Mouse (Mus musculus): ENCODE data around the gene Zmiz1.
A peak's percentile ranks its signal among the peaks of the same experiment; 100 is the strongest.

Gene Zmiz1

GRCm38 (mm10) chr14:25454066-25454760 is 4.8 kb upstream of the Zmiz1 start:
- no peak for DNase-seq (ENCODE audit: low read depth, low spot score)

GRCm38 (mm10) chr14:25456666-25457433 is 2.1 kb upstream of the Zmiz1 start:
- no peak for DNase-seq (ENCODE audit: low read depth, low spot score)

GRCm38 (mm10) chr14:25457434-25457957 is 1.5 kb upstream of the Zmiz1 start:
- DNase-seq (ENCODE audit: low read depth, low spot score) = peak; percentile 99

- DNase-seq (ENCODE audit: low read depth, low spot score) = no peak
These were observed 622 bp upstream of the Zmiz1 start for GRCm38 (mm10) chr14:25458111-25459015.

GRCm38 (mm10) chr14:25459394-25459997 is 511 bp downstream of the Zmiz1 start:
- DNase-seq (ENCODE audit: low read depth, low spot score) = no peak

- DNase-seq (ENCODE audit: low read depth, low spot score) = peak; percentile 61
These were observed 1.2 kb downstream of the Zmiz1 start for GRCm38 (mm10) chr14:25459998-25460800.

GRCm38 (mm10) chr14:25460801-25461675 is 2.1 kb downstream of the Zmiz1 start:
- peak; percentile 57 for DNase-seq (ENCODE audit: low read depth, low spot score)

- DNase-seq (ENCODE audit: low read depth, low spot score) = no peak
These were observed 2.8 kb downstream of the Zmiz1 start for GRCm38 (mm10) chr14:25461676-25462385.

GRCm38 (mm10) chr14:25462975-25463374 is 4.0 kb downstream of the Zmiz1 start:
- no peak for DNase-seq (ENCODE audit: low read depth, low spot score)

GRCm38 (mm10) chr14:25463919-25464318 is 4.9 kb downstream of the Zmiz1 start:
- no peak for DNase-seq (ENCODE audit: low read depth, low spot score)

- DNase-seq (ENCODE audit: low read depth, low spot score) = no peak
These were observed 5.8 kb downstream of the Zmiz1 start for GRCm38 (mm10) chr14:25464611-25465307.

- DNase-seq (ENCODE audit: low read depth, low spot score) = no peak
These were observed 7.4 kb downstream of the Zmiz1 start for GRCm38 (mm10) chr14:25466361-25466760.

- DNase-seq (ENCODE audit: low read depth, low spot score) = no peak
These were observed 9.1 kb downstream of the Zmiz1 start for GRCm38 (mm10) chr14:25467911-25468668.

- no peak for DNase-seq (ENCODE audit: low read depth, low spot score)
These were observed 10.0 kb downstream of the Zmiz1 start for GRCm38 (mm10) chr14:25468891-25469529.

GRCm38 (mm10) chr14:25470224-25470805 is 11.3 kb downstream of the Zmiz1 start:
- DNase-seq (ENCODE audit: low read depth, low spot score) = no peak

- no peak for DNase-seq (ENCODE audit: low read depth, low spot score)
These were observed 12.1 kb downstream of the Zmiz1 start for GRCm38 (mm10) chr14:25471035-25471434.

Measured in mesoderm, embryonic 11.5 days (tissue).